Comparison of ENCODE assay signal across 12 mouse cellular contexts in the genomic region with DNA sequence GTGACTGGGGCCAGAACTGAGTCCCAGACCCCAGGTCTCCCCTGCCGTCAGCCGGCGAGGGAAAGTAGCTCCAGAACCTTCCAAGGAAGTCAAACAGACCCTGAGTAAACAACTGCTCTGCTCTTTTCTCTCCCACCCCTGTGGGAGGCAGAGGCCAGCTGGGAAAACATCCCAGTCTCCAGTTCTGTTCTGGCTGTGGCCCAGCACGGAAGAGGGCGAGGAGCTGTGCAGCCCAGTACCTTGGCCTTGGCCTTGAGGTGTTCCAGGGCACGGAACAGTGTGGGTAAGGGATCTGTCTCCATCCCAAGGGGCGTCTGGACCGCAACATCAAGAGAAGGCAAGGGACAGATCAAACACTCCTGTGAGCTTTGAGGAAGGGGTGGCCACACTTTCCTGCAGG. TPM values are rescaled to one million over a fixed set of nuclear protein-coding genes. Genes with fewer than 3 reads are reported as not detected.
DNase-seq lines count a peak whose midpoint lies in the region; ATAC-seq and TF ChIP-seq lines count a peak whose summit lies in the region.
"Had no signal": no experiment of that assay in that cellular context is flagged by ENCODE, and none has a peak within 500 bp of the region (broad histone marks: within the 10 kb centered on the region; RNA-seq: fewer than 3 reads in every experiment).

No protein-coding gene starts in this region.

- no peak overlapping the region for H3K4me3 ChIP-seq in lung, embryonic 14.5 days (ENCODE audit: low read depth, low read length)
- H3K4me3 ChIP-seq: embryonic facial prominence, embryonic 12.5 days; limb, embryonic 12.5 days had no signal

- no peak for TF ChIP-seq CTCF in lung, embryonic 14.5 days (IDR thresholded peaks at IDR 0.05; ENCODE audit: low read depth)

- WGBS in lung, embryonic 14.5 days: 8% methylated on average over 8 of the region's 8 CpGs

- no peaks in the 10 kb centered on the region for H3K9me3 ChIP-seq in lung, embryonic 14.5 days (ENCODE audit: low read depth, low read length)
- H3K9me3 ChIP-seq: embryonic facial prominence, embryonic 12.5 days; limb, embryonic 12.5 days had no signal

- no peaks in the 10 kb centered on the region for H3K36me3 ChIP-seq in lung, embryonic 14.5 days (ENCODE audit: insufficient read depth)
- H3K36me3 ChIP-seq: embryonic facial prominence, embryonic 12.5 days; limb, embryonic 12.5 days had no signal

- H3K27ac ChIP-seq in lung, embryonic 14.5 days (ENCODE audit: low read depth): peak overlapping the region; percentile 75
- H3K27ac ChIP-seq: embryonic facial prominence, embryonic 12.5 days; limb, embryonic 12.5 days had no signal

- no peak overlapping the region for H3K4me2 ChIP-seq in lung, embryonic 14.5 days
- H3K4me2 ChIP-seq: embryonic facial prominence, embryonic 12.5 days; limb, embryonic 12.5 days had no signal

- H3K4me1 ChIP-seq in lung, embryonic 14.5 days (ENCODE audit: insufficient read depth): peaks cover 13% of the 10 kb centered on the region

- peak; percentile 62; the same call in 1 of the 2 replicates for ATAC-seq in lung, embryonic 14.5 days (ENCODE audit: insufficient read depth)
- ATAC-seq in megakaryocyte-erythroid progenitor cell, adult 5-6 weeks (replicated peaks; ENCODE audit: low FRiP score, low TSS enrichment, poor library complexity, severe bottlenecking): no peak
- no peak for ATAC-seq in megakaryocyte, adult 5-6 weeks (ENCODE audit: poor library complexity, severe bottlenecking)
- ATAC-seq: Patski had no signal

- H3K9ac ChIP-seq in lung, embryonic 14.5 days: no peak overlapping the region
- H3K9ac ChIP-seq: embryonic facial prominence, embryonic 12.5 days; limb, embryonic 12.5 days had no signal

- intact Hi-C loops in heart, postnatal 10 days (cut with DNase I): loop anchor here (10.0 kb wide), 1 partner anchor 217 kb away; no protein-coding TSS in a partner anchor

- DNase-seq in urinary bladder, postnatal 14 days (ENCODE audit: low spot score): peak; percentile 51
- DNase-seq in urinary bladder, postnatal 25 days (ENCODE audit: low spot score): no peak
- peak; percentile 60 to 72 for DNase-seq in heart, postnatal 10 days
- peak; percentile 83 for DNase-seq in lung, embryonic 14.5 days
- DNase-seq in testis, postnatal 14 days (ENCODE audit: low spot score): peak; percentile 84
- DNase-seq in cerebellum, adult 11 months: no peak

- H3K27me3 ChIP-seq in lung, embryonic 14.5 days (ENCODE audit: insufficient read depth, low read length): no peaks in the 10 kb centered on the region
- H3K27me3 ChIP-seq: embryonic facial prominence, embryonic 12.5 days; limb, embryonic 12.5 days; Patski had no signal

RNA-seq across cellular contexts. Expression of a gene that starts 14.6 kb away (rescaled TPM):
- total RNA-seq in heart, postnatal 10 days (2021): 10 to 100 TPM in 1 of 2 experiments, 1 to 10 TPM in 1; 8.6 to 11.3 TPM
- 27.3 and 28.8 TPM in 2 replicates for polyA plus RNA-seq in lung, embryonic 14.5 days (2014; fragmentation: Nextera tagmentation; extraction: Ambion mirVana)
- total RNA-seq in megakaryocyte-erythroid progenitor cell, adult 5-6 weeks (2014; fragmentation: Nextera tagmentation): 78.1 and 90.0 TPM in 2 replicates
- 23.6 and 43.1 TPM in 2 replicates for total RNA-seq in megakaryocyte-erythroid progenitor cell, adult 5-6 weeks (2017)
- total RNA-seq in megakaryocyte, adult 5-6 weeks (2015): 8.7 and 9.3 TPM in 2 replicates
- 6.5 and 8.5 TPM in 2 replicates for total RNA-seq in megakaryocyte, adult 5-6 weeks (2017)

RNA-seq across cellular contexts. Expression of a gene that starts 22.6 kb away (rescaled TPM):
- total RNA-seq in heart, postnatal 10 days (2021): not detected
- not detected in 2 replicates for polyA plus RNA-seq in lung, embryonic 14.5 days (2014; fragmentation: Nextera tagmentation; extraction: Ambion mirVana)
- total RNA-seq in megakaryocyte-erythroid progenitor cell, adult 5-6 weeks (2014; fragmentation: Nextera tagmentation): not detected in 2 replicates
- total RNA-seq in megakaryocyte-erythroid progenitor cell, adult 5-6 weeks (2017): not detected in 2 replicates
- total RNA-seq in megakaryocyte, adult 5-6 weeks (2015): not detected in 2 replicates
- total RNA-seq in megakaryocyte, adult 5-6 weeks (2017): not detected in 2 replicates
- total RNA-seq: neutrophil, adult 5-6 weeks had no signal
- polyA plus RNA-seq: embryonic facial prominence, embryonic 12.5 days; Patski had no signal

RNA-seq across cellular contexts. Expression of a gene that starts 27.4 kb away (rescaled TPM):
- 10 to 100 TPM in 1 of 2 experiments, 1 to 10 TPM in 1; 9.8 to 11.9 TPM for total RNA-seq in heart, postnatal 10 days (2021)
- 42.1 and 43.8 TPM in 2 replicates for polyA plus RNA-seq in lung, embryonic 14.5 days (2014; fragmentation: Nextera tagmentation; extraction: Ambion mirVana)
- 18.4 and 22.9 TPM in 2 replicates for total RNA-seq in megakaryocyte-erythroid progenitor cell, adult 5-6 weeks (2014; fragmentation: Nextera tagmentation)
- total RNA-seq in megakaryocyte-erythroid progenitor cell, adult 5-6 weeks (2017): 10.8 and 17.3 TPM in 2 replicates
- 8.1 and 9.2 TPM in 2 replicates for total RNA-seq in megakaryocyte, adult 5-6 weeks (2015)
- 21.3 and 28.7 TPM in 2 replicates for total RNA-seq in megakaryocyte, adult 5-6 weeks (2017)

Comparison
In these comparisons a context has a peak if more than half of its experiments do, and no peak if none do; other contexts are left out.
1. DNase-seq: peak in urinary bladder, postnatal 14 days (single experiment), heart, postnatal 10 days (2 of 2), lung, embryonic 14.5 days (single experiment) and testis, postnatal 14 days (single experiment); none in urinary bladder, postnatal 25 days (single experiment) and cerebellum, adult 11 months (single experiment).